Mouse (Mus musculus): ENCODE results near the gene Mpp2.

The Mpp2 gene

GRCm38 (mm10) chr11:102072729-102073128, 15.6 kb downstream of the Mpp2 start:
- DNase-seq (ENCODE audit: low spot score): no peak

- DNase-seq (ENCODE audit: low spot score): peak; percentile 37
Measured at GRCm38 (mm10) chr11:102070426-102070825, 17.9 kb downstream of the Mpp2 start.

DNA sequence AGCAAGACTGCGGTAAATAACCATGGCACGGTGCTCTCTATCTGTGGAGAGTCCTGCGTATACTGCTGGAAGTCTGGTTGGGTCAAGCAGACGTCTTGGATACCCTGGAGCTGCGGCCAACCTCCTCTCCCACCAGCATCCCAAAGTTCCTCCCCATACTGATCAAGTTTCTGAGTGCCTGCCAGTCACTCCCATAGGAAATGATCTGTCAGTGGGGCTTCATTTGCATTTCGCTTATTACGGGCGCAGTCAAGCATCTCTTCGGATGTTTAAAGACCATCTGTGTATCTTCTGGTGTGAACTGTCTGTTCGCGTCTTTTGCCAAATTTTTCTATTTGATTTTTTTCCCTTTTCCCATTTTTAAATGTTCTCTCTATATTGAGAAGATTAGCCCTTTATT, 18.7 kb downstream of the Mpp2 start:
- DNase-seq (ENCODE audit: low spot score): peak; percentile 17

GRCm38 (mm10) chr11:102068969-102069368, 19.3 kb downstream of the Mpp2 start:
- peak; percentile 50 for DNase-seq (ENCODE audit: low spot score)

GRCm38 (mm10) chr11:102063076-102063475, 25.2 kb downstream of the Mpp2 start:
- DNase-seq (ENCODE audit: low spot score): no peak

DNA sequence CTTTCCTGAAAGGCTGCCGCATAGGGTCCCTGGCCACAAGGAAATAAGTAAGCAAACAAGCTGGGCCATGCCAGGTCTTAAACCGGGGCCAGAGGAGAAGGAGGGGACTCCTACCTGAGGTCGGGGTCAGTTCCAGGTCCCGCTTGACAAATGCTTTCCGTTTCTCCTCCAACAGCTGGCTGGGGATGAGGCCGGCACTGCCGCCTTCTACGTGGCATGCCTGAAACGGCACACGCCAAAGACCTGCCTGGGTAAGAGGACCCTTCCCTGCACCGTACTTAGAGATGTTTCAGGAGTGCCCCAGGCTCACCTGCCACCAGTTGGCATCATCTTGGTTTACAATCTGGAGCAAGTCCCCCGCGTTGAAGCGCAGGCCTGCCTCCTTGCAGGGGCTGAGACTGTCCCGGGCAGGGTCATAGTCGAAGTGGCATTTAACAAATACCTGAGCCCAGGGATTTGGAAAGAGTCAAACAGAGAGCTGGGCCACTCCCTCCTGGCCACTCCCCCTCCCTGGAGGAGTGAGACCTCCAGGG, 26.3 kb downstream of the Mpp2 start:
- no peak for DNase-seq (ENCODE audit: low spot score)

DNA sequence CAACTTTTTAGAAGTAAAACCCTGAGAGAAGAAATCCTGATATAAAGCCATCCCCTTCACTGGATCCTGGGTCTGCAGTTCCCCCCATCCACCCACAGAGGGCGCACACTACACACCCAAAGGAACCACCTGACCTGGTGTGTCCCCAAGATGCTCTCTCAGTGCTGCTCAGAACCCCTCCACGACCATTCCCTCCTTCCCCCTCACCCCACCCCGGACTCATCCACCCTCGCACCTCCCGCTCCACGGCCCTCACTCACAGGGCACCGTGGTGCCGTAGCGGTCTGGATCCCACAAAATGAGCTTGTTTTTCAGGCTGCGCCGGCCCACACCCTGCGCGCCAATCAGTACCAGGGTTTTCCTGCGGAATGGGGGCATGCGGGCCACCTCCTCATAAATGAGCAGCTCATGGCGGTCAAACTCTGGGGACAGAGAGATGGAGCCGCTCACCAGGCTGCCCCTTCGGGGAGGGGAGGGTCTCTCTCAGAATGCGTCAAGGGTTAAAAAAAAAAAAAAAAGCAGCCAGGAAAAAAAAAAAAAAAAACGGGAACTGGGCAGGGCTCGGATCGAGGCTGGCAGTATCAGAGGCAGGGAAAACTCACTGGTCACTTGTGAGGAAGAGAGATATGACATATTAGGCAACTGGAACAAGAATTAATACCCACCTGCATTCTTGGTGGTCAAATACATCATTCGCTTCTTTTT, 26.9 kb downstream of the Mpp2 start:
- peak; percentile 85 for DNase-seq (ENCODE audit: low spot score)

- DNase-seq (ENCODE audit: low spot score): peak; percentile 73
Measured at GRCm38 (mm10) chr11:102053847-102054246, 34.5 kb downstream of the Mpp2 start.

- DNase-seq (ENCODE audit: low spot score): no peak
Measured at GRCm38 (mm10) chr11:102053183-102053582, 35.1 kb downstream of the Mpp2 start.

DNA sequence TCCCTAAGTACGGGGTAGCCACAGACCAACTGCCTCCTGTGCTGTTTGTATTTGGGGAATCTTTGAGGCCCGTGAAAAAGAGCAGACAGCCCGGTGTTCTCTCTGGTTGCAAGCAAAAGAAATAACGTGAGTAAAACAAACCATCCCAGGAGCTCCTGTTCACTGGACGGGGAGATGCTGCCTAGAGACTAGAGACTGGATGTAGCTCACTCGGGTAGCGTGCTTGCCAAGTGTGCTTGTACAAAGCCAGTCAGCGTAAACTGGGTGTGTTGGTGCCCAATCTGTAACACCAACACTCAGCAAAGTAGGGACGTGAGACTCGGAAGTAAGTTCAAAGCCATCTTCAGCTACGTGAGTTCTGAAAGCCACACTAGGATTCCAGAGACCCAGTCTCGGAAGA, 35.6 kb downstream of the Mpp2 start:
- DNase-seq (ENCODE audit: low spot score): no peak

DNA sequence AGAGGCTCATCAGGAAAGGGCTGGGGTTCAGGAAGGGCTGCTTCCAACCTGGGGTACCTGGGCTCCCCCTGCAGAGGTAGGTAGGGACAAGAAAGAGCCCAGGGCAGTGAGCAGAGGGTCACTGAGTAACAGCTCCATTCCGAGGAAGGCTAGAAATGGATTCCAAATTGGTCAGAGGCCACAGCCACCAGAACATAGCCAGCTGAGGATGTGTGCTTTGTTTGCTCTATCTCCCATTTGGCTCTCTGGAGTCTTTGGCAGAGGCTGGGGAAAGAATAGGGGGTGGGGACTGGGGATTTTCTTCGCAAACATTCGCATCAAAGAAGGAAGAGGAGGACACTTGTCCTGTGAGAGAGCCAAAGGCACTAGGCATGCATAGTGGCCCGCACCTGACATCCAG, 36.4 kb downstream of the Mpp2 start:
- no peak for DNase-seq (ENCODE audit: low spot score)

DNA sequence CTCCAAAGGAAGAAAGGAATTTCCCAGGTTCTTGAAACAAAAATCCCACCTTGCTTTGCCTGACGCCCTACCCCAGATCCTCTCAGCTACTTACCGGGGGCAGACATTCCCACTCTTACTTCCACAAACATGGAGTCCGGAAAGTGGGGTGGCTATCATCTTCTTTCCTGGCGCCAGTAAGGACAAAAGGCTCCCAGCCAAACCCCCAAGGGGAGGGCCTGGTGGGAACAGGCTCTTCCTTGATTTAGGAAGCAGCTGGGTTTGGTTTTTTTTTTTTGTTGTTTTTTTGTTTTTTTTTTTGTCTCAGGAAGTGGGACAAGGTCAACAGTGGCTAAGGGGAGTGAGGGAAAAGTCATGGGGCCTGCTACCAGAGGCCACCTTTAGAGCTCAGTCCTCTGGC, 36.8 kb downstream of the Mpp2 start:
- no peak for DNase-seq (ENCODE audit: low spot score)

DNA sequence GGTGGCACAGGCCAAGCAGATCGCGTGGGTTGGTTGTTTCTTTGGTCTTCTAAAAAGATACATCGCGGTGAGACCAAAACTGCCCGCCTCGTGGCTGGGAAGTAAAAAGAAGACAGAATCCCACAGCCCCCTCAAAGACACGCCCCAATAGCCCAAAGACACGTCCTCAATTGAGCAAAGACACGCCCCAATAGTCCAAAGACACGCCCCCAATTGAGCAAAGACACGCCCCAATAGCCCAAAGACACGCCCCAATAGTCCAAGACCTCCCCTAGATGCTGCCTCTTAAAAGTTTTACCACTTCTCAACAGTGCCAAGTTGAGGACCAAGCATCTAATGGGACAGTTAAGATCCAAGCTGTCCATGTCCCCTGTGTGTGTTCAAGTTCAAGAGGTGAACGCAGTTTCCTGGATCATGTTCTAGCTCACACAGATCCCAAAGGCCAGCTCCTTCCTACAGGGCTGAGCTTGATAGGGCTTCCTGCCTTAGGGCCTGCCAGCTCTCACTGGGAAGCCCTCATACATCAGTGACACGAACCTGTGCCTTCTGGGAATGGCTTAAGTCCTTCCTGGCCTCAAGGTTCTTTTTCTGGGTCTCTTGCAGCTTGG, 38.3 kb downstream of the Mpp2 start:
- DNase-seq (ENCODE audit: low spot score): no peak

DNA sequence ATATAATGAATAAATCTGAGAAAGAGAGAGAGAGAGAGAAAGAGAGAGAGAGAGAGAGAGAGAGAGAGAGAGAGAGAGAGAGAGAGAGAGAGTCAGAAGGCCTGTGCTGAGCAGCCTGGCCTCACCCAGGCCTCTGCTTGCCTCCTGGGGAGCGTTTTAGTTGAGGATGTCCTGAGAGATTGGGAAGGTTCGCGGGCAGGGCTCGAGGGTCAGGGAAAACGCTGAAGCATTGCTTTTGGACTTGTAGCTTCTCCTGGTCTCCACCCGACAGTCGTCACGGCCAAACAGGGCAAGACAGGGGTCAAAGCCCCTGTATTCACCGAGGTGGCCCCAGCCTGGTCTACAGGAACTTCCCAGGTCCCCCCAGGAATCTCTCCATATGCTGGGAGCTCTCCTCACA, 41.7 kb downstream of the Mpp2 start:
- no peak for DNase-seq (ENCODE audit: low spot score)

GRCm38 (mm10) chr11:102044691-102045212, 43.6 kb downstream of the Mpp2 start:
- DNase-seq (ENCODE audit: low spot score): no peak

- no peak for DNase-seq (ENCODE audit: low spot score)
Measured at GRCm38 (mm10) chr11:102043381-102043780, 44.9 kb downstream of the Mpp2 start.

DNA sequence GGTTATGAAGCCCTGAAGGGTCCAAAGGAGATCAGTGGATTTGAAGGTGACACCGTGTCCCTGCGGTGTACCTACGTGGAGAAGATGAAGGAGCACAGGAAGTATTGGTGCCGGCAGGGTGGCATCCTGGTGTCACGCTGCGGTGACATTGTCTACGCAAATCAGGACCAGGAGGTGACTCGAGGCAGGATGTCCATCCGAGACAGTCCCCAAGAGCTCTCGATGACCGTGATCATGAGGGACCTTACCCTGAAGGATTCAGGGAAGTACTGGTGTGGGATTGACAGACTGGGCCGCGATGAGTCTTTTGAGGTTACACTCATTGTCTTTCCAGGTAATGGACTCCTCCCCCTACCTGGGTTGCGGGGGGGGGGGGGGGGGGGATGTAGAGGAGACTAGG, 45.3 kb downstream of the Mpp2 start:
- no peak for DNase-seq (ENCODE audit: low spot score)

DNA sequence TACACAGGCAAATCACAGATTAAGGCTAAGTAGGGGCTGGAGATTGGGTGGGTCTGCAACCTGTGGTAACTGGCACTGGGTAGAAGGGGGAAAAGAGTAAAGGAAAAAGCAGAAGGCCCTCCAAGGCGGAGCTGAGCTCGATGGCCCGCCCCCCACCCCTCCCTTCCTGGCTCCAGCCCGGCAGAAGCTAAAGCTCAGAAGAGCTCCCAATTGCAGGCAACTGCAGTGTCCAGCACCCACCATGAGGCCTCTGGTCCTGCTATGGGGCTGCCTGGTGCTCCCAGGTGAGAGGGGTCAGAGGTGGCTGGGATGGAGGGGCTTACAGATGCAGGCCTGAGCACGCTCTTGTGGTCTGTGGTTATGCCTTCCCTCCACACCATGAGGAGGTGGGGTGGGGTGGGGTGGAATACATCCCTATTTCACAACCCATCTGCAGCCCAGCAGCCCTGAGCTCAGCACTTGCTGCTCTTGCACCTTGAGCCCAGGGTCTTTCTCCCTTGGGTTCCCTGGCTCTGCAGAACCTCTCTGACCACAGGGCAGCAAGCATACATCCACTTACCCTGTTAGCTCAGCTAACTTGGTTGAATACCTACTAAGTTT, 46.9 kb downstream of the Mpp2 start, which contains the start of gene Cd300lg:
Gene Cd300lg (plus strand): TSS at position 160 of the 600 bp plus-strand sequence.
- DNase-seq (ENCODE audit: low spot score): no peak

- DNase-seq (ENCODE audit: low spot score): no peak
Measured at GRCm38 (mm10) chr11:102040646-102041045, 47.7 kb downstream of the Mpp2 start.

GRCm38 (mm10) chr11:102040138-102040524, 48.2 kb downstream of the Mpp2 start:
- peak; percentile 94 for DNase-seq (ENCODE audit: low spot score)

DNA sequence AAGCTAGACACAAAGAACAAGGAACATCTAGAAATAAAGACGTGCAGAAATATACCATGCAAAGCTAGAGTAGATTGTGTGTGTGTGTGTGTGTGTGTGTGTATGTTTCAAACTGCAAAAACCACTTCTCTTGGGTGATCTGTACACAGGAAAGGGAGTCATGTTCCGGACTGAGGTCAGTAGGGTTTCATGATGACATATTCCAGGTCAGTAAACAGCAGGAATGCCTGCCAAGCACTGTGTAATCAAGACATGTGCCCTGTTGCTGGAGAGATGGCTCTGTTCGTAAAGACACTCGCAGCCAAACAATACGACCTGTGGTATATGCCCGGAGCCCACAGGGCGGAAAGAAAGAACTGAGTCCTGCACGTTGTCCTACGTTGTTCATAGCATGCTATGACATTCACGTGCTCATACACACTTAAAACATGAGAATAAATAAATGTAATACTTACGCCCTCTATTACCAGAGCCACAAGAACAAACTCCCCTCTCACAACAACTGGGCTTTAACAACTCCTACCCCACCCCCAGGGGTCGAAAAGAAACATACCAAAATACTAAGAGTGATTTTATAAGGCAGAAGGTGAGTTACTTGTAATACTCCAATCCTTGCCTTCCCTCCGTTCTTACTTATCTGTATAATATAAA, 48.7 kb downstream of the Mpp2 start:
- peak; percentile 15 for DNase-seq (ENCODE audit: low spot score)

DNA sequence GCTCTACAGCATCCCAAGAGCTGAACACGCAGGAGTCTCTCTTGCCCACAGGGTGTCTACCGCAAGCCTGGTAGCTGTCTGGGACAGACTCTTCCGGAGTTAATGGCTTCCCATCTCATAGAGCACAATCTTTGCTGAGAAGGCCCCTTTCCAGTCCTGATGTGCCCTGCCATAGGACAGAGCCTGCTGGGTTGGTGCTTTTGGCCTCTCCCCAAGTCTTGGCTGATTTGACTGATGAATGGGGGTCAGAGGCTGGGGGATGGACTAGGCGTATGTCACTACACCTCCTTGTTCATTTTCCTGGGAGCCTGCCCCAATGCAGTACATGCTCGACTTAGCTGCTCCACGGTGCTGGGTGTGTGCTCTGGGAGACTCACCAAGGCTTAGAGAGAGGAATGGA, 50.5 kb downstream of the Mpp2 start:
- no peak for DNase-seq (ENCODE audit: low spot score)

Data from embryo, embryonic 10 days (tissue).